Mouse (Mus musculus): ENCODE data around the gene Nrp2. TPM values are rescaled to one million over a fixed set of nuclear protein-coding genes. Genes with fewer than 3 reads are reported as not detected.

Gene Nrp2
- polyA plus RNA-seq, 1 experiment from 2014 or later, result 13.3 TPM

DNA sequence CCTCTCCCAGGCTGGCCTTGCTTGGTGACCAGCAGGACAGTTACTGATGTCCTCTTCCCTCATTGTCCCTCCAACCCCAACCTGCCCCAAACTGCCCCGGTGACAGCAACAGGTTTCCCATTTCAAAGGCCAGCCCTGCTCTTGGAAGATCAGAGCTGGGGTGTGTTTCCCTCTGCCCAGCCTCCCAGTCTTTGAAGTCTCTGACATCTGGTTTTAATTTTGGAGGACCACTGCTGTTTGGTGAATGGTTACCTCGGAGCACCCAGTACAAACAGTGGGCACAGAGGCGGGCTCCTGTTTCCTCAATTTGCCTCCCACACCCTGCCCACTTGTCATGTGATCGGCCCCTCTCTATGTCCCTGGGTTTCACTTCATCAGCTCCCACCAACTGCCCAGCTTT lies 63.7 kb downstream of the Nrp2 start:
- Histone ChIP-seq H3K27me3 (ENCODE audit: control insufficient read depth, insufficient read depth, low read depth, low read length) (no peaks in the 10 kb centered on the region), H3K9me3 (ENCODE audit: control insufficient read depth, low read length) (no peaks in the 10 kb centered on the region), H3K4me2 (ENCODE audit: low read depth, low read length) (no peak overlapping the region), H3K9ac (ENCODE audit: low read length) (no peak overlapping the region), H3K4me3 (ENCODE audit: low read length) (no peak overlapping the region), H3K36me3 (ENCODE audit: control insufficient read depth, insufficient read depth, low read length) (peaks cover 2% of the 10 kb centered on the region; the same call in 1 of the 2 replicates), H3K27ac (ENCODE audit: low read length) (no peak overlapping the region), H3K4me1 (replicated peaks; ENCODE audit: control insufficient read depth, insufficient read depth, low read length) (peaks cover 8% of the 10 kb centered on the region; the same call in 1 of the 2 replicates)
- ATAC-seq (ENCODE audit: low read depth), result no peak
- 25% methylated on average over 4 of the region's 4 CpGs for WGBS

DNA sequence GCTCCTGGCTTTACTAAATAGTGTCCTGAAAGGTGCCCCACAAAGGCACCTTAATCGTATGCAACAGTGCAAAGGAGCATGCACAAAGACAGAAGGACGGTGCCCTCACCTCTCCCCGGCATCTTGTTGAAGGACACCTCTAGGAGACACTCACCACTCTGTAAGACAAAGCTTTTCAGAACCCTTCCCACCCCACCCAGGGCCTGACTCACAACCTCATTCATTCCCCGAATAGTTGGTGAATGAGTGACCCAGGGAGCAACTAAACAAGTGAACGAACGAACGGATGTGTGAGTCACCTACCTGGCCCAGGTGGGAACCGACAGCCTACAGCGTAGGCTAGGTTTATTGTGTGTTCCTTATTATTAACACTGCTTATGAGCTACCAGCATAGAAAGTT lies 64.5 kb downstream of the Nrp2 start:
- H3K9me3 ChIP-seq (ENCODE audit: control insufficient read depth, low read length), result no peaks in the 10 kb centered on the region

DNA sequence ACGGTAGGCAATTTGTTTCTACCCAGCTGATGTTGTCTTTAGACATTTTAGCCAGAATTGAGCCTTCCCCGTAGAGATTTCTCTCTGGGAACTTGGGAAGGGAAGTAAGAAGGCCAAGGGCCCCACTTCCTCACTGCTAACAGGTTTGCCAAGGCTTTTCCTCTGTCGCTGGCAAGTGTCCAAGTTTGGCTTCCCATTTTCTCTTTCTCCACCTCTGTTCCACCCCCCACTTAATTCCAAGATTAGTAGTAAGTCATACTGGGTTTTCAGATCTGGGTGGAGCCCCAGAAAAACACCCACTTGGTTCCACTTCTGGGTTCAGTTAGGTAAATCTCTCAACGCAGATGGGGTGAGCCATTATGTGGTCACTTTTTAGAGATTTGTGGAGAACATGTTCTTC lies 67.5 kb downstream of the Nrp2 start:
- WGBS, result 48% methylated on average over 4 of the region's 4 CpGs
- Histone ChIP-seq H3K4me3 (ENCODE audit: low read length) (no peak overlapping the region), H3K9ac (ENCODE audit: low read length) (no peak overlapping the region), H3K27me3 (ENCODE audit: control insufficient read depth, insufficient read depth, low read depth, low read length) (no peaks in the 10 kb centered on the region), H3K27ac (ENCODE audit: low read length) (0 out of 2 replicates have a peak overlapping the region, but pooled peaks have one; percentile 30), H3K36me3 (ENCODE audit: control insufficient read depth, insufficient read depth, low read length) (peaks cover 4% of the 10 kb centered on the region; the same call in 1 of the 2 replicates), H3K9me3 (ENCODE audit: control insufficient read depth, low read length) (no peaks in the 10 kb centered on the region), H3K4me2 (ENCODE audit: low read depth, low read length) (no peak overlapping the region), H3K4me1 (replicated peaks; ENCODE audit: control insufficient read depth, insufficient read depth, low read length) (peaks cover 20% of the 10 kb centered on the region)
- ATAC-seq (ENCODE audit: low read depth), result peak; percentile 39; the same call in 1 of the 2 replicates

More for the DNA sequence above, 64.5 kb downstream of the Nrp2 start:
- ATAC-seq (ENCODE audit: low read depth), result no peak
- Histone ChIP-seq H3K4me2 (ENCODE audit: low read depth, low read length) (no peak overlapping the region), H3K27ac (ENCODE audit: low read length) (no peak overlapping the region), H3K27me3 (ENCODE audit: control insufficient read depth, insufficient read depth, low read depth, low read length) (no peaks in the 10 kb centered on the region), H3K4me3 (ENCODE audit: low read length) (no peak overlapping the region), H3K9ac (ENCODE audit: low read length) (no peak overlapping the region), H3K36me3 (ENCODE audit: control insufficient read depth, insufficient read depth, low read length) (peaks cover 6% of the 10 kb centered on the region), H3K4me1 (replicated peaks; ENCODE audit: control insufficient read depth, insufficient read depth, low read length) (peaks cover 8% of the 10 kb centered on the region; the same call in 1 of the 2 replicates)
- 72% methylated on average over 9 of the region's 9 CpGs for WGBS

DNA sequence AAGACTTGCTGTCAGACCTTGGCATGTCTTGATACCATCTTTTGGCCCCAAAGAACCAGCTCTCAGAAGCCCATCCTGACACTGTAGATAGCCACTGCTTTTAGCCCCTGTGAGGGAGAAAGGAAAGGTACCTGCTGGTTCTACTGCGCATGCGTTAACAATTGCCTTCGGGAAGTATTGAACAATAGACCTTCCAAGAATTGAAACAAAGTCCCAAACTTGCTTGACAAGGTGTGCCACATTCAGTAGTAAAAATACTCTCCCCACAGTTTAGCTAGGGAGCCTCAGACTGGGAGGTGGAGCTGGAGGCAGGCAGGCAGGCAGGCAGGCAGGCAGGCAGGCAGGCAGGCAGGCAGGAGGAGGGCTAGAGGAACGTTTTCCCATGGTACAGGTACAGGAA lies 69.3 kb downstream of the Nrp2 start:
- Histone ChIP-seq H3K9ac (ENCODE audit: low read length) (no peak overlapping the region), H3K27ac (ENCODE audit: low read length) (no peak overlapping the region), H3K4me2 (ENCODE audit: low read depth, low read length) (no peak overlapping the region), H3K4me3 (ENCODE audit: low read length) (no peak overlapping the region), H3K9me3 (ENCODE audit: control insufficient read depth, low read length) (no peaks in the 10 kb centered on the region), H3K4me1 (replicated peaks; ENCODE audit: control insufficient read depth, insufficient read depth, low read length) (peaks cover 33% of the 10 kb centered on the region), H3K27me3 (ENCODE audit: control insufficient read depth, insufficient read depth, low read depth, low read length) (no peaks in the 10 kb centered on the region), H3K36me3 (ENCODE audit: control insufficient read depth, insufficient read depth, low read length) (peaks cover 4% of the 10 kb centered on the region; the same call in 1 of the 2 replicates)
- no peak for ATAC-seq (ENCODE audit: low read depth)
- WGBS, result 80% methylated on average over 4 of the region's 4 CpGs

DNA sequence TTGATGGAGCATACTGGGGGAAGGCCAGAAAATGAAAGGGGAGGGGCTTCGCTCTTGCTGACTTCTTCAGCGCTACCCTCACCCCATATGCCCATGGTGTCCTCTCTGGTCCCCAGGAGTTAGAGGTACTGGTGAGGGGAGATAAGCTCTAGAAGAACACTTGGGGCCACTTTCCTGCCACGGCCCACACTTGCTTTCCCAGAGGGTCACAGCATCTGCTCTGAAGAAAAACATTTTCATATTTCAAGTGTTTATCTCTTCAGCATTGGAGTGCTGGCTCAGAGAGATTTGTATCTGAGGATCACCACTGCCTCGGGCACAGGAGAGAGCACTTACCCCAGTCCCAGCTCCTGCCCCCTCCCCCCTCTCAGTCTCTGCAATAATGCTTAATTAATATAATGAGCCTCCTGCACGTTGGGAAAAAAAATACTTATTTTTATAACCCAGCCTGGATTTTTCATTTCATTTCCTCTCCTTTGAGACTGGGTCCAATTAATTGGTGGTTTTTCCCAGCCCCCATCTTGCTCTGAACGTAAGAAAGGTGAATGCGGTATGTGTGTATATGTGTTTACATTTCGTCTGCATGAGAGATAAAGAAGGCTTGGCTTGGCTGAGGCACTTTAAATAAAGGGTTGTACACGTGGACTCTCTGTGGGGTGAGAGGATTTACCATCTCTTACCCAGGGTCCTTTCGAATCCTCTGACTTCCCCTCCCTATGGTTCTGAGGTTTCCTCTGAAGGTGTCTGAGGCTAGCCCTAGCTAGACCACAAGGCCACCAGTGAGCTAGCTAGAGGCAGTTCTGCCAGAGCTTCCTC lies 70.2 kb downstream of the Nrp2 start:
- no peak for ATAC-seq (ENCODE audit: low read depth)
- Histone ChIP-seq H3K27me3 (ENCODE audit: control insufficient read depth, insufficient read depth, low read depth, low read length) (no peaks in the 10 kb centered on the region), H3K4me2 (ENCODE audit: low read depth, low read length) (no peak overlapping the region), H3K4me3 (ENCODE audit: low read length) (no peak overlapping the region), H3K27ac (ENCODE audit: low read length) (no peak overlapping the region), H3K9me3 (ENCODE audit: control insufficient read depth, low read length) (no peaks in the 10 kb centered on the region), H3K4me1 (replicated peaks; ENCODE audit: control insufficient read depth, insufficient read depth, low read length) (peaks cover 38% of the 10 kb centered on the region), H3K9ac (ENCODE audit: low read length) (no peak overlapping the region), H3K36me3 (ENCODE audit: control insufficient read depth, insufficient read depth, low read length) (peaks cover 4% of the 10 kb centered on the region; the same call in 1 of the 2 replicates)
- 41% methylated on average over 10 of the region's 10 CpGs for WGBS

DNA sequence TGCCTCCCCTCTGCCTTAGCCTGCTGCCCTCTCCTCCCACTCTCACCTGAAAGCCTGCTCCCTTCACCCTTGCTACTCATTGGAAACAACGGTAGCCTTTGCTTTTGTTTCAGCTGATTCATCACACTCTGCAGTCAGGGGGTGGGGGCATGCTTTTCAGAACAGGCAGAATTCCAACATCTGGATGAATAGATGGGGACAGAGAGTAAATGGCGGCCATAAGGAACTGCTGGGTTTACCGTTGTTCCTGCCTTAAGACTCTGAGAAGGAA lies 70.8 kb downstream of the Nrp2 start:
- peaks cover 38% of the 10 kb centered on the region for H3K4me1 ChIP-seq (replicated peaks; ENCODE audit: control insufficient read depth, insufficient read depth, low read length)
- 48% methylated on average over 3 of the region's 3 CpGs for WGBS
- H3K36me3 ChIP-seq (ENCODE audit: control insufficient read depth, insufficient read depth, low read length), result peaks cover 4% of the 10 kb centered on the region; the same call in 1 of the 2 replicates

DNA sequence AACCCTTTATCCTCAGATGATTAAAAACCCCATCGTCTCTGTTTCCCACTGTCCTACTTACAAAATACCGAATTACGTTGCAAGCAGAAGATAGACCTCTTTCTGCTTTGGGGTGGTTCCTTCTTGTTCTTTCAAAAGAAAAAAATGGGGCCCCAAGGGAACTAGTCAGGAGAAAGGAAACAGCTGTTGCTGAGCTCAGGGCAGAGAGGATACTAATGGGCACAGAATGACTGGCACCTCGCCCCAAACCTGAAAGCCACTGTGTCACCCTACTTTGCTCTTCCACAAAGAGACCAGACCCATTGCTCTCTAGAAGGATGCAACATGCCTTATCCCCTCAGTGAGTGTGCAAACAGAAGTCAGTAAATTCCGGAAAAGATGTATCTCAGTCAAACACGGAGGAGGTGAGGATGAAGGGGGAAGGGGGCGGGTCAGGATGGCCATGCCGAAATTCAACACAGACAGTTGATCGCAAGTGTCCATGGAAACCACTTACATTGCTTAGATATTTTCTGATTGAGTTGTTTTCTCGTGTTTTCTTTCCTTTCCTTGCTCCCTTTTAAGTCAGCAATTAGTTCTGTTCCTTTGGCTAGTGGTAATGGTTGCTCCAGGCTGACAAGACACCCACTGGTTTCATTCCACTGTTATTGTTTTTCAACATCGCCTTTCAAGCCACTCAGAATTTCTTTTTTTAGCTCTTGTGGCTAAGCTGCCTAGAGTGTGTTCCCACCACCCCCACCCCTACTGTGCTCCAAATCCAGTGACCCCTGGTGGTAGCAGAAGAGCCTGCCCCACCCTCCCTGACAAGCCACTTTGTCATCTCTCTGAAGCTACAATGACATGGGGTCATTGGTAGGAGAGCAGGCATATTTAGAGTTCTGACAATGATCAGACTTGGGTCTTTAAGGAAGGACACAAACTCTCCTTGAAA lies 71.5 kb downstream of the Nrp2 start:
- 60% methylated on average over 11 of the region's 11 CpGs for WGBS
- Histone ChIP-seq H3K4me1 (replicated peaks; ENCODE audit: control insufficient read depth, insufficient read depth, low read length) (peaks cover 38% of the 10 kb centered on the region), H3K9ac (ENCODE audit: low read length) (no peak overlapping the region), H3K4me3 (ENCODE audit: low read length) (no peak overlapping the region), H3K36me3 (ENCODE audit: control insufficient read depth, insufficient read depth, low read length) (peaks cover 4% of the 10 kb centered on the region; the same call in 1 of the 2 replicates), H3K27me3 (ENCODE audit: control insufficient read depth, insufficient read depth, low read depth, low read length) (no peaks in the 10 kb centered on the region), H3K27ac (ENCODE audit: low read length) (no peak overlapping the region), H3K9me3 (ENCODE audit: control insufficient read depth, low read length) (no peaks in the 10 kb centered on the region), H3K4me2 (ENCODE audit: low read depth, low read length) (no peak overlapping the region)
- peak; percentile 24; the same call in 1 of the 2 replicates for ATAC-seq (ENCODE audit: low read depth)

More for the DNA sequence above, 70.8 kb downstream of the Nrp2 start:
- Histone ChIP-seq H3K4me2 (ENCODE audit: low read depth, low read length) (no peak overlapping the region), H3K9ac (ENCODE audit: low read length) (no peak overlapping the region), H3K4me3 (ENCODE audit: low read length) (no peak overlapping the region), H3K9me3 (ENCODE audit: control insufficient read depth, low read length) (no peaks in the 10 kb centered on the region), H3K27ac (ENCODE audit: low read length) (no peak overlapping the region), H3K27me3 (ENCODE audit: control insufficient read depth, insufficient read depth, low read depth, low read length) (no peaks in the 10 kb centered on the region)
- ATAC-seq (ENCODE audit: low read depth), result no peak

DNA sequence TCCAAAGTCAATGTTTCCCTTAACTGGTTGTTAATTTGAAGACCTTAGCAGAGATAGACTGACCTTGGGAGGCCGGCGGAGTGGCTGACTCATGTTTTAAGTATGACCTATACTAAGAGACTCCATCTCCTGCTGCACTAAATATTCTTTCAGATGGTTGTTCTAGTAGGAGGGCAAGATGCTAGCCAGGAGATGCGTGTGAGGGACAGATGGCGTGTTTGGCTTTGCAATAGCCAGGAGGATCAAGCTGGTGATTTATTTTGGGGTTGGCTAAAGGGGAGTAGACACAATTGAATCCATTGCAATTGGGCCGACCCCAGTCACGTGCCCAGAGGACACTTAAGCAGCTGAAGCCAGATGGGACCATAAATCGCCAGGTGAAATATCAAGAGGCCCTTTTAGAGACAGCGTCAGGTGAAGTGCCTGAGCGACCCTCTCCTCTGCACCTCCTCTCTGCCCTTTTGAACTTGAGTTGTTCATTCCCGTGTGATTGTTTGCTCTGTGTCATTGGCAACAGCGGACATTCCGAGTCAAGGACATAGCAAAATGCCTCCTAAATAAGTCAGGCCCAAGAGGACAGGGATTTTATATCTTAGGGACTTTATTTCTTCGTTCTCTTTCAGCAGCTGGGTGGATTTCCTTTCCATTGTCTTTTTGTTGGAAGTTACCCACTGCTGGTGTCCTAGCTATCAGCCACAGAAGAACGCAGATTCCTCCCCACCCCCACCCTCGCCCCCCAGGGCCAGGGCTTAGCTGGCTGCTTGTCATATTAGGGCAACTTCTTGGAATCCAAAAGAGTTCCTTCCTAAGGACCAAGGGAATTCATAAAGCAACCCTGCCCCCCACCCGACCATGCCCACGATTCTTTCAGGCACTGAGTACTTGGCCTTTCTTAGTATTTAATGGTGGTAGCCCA lies 74.5 kb downstream of the Nrp2 start:
- H3K9me3 ChIP-seq (ENCODE audit: control insufficient read depth, low read length), result no peaks in the 10 kb centered on the region
- H3K36me3 ChIP-seq (ENCODE audit: control insufficient read depth, insufficient read depth, low read length), result no peaks in the 10 kb centered on the region
- H3K27ac ChIP-seq (ENCODE audit: low read length), result no peak overlapping the region
- WGBS, result 46% methylated on average over 17 of the region's 17 CpGs
- H3K4me1 ChIP-seq (replicated peaks; ENCODE audit: control insufficient read depth, insufficient read depth, low read length), result peaks cover 30% of the 10 kb centered on the region
- no peak overlapping the region for H3K4me3 ChIP-seq (ENCODE audit: low read length)
- H3K9ac ChIP-seq (ENCODE audit: low read length), result no peak overlapping the region
- ATAC-seq (ENCODE audit: low read depth), result no peak
- no peaks in the 10 kb centered on the region for H3K27me3 ChIP-seq (ENCODE audit: control insufficient read depth, insufficient read depth, low read depth, low read length)
- H3K4me2 ChIP-seq (ENCODE audit: low read depth, low read length), result no peak overlapping the region

Data from lung, embryonic 16.5 days (tissue).